Mouse (Mus musculus) heart, adult 8-10 months (tissue): ENCODE measurements around the gene Osbpl8. TPM values are rescaled to one million over a fixed set of nuclear protein-coding genes. Genes with fewer than 3 reads are reported as not detected.

Experiments
- DNase-seq: peaks from one replicate; pipeline ENCODE4 v3.0.0; 2022; ENCODE audit warnings: low spot score
- total RNA-seq, 4 experiments: library from RNA; stranded (reverse); gene quantifications; 2 replicates each; pipeline ENCODE4 v1.2.4; 2022

Gene Osbpl8
- total RNA-seq, 4 experiments from 2014 or later = 73.3 to 89.1 (median 83.0) TPM

DNA sequence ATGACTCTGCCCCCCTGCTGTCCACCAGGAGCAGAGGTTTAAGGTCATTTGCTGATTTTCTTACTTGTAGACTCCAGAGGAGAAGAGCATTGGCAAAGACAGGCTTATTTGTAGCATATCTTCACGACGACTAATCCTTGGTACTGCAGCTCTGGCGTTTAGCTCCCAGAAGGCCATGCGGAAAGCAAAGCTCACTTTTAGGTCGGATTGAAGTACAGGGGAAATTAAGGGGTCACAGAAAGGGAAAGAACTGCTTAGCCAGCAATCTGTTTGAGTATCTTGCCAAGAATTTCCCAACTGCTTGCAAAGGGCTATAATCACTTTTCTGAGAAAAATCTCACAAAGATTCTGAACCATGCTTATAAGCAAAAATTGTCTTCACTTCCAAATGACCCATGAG is 14.8 kb upstream of the Osbpl8 start:
- DNase-seq = no peak

DNA sequence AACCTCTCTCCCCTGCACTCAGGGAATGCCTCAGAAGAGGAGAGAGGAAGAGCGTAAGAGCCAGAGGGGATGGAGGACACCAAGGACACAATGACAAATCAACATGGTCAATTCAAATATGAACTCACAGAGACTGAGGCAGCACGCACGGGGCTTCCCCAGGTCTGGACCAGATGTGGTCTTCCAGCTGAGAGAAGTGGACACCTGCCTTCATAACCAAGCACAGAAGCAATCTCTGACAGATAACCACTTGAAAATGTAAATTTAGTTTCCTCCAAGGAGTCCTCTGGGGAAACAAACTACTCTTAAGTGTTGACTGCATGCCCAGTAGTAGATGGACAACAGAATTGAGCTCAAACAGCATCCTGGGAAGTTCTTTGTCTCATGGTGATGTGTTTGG is 9.5 kb upstream of the Osbpl8 start:
- no peak for DNase-seq

DNA sequence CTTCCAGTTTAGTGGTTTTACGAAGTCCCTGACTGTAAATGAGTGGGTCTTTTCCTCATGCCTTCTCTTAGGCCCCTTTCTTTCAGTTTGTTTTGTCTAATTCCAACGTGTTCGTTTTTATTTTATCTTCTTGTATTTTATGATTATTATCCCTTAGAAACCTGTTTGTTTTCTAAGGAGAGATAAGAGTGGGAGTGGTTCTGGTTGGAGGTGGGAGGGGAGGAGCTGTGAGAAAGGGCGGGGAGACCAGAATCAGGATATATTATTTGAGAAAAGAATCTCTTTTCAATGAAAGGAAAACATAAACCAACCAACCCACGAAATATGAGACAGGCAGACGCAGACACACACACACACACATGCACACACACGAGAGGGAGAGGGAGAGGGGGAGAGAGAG is 9.0 kb upstream of the Osbpl8 start:
- no peak for DNase-seq

DNA sequence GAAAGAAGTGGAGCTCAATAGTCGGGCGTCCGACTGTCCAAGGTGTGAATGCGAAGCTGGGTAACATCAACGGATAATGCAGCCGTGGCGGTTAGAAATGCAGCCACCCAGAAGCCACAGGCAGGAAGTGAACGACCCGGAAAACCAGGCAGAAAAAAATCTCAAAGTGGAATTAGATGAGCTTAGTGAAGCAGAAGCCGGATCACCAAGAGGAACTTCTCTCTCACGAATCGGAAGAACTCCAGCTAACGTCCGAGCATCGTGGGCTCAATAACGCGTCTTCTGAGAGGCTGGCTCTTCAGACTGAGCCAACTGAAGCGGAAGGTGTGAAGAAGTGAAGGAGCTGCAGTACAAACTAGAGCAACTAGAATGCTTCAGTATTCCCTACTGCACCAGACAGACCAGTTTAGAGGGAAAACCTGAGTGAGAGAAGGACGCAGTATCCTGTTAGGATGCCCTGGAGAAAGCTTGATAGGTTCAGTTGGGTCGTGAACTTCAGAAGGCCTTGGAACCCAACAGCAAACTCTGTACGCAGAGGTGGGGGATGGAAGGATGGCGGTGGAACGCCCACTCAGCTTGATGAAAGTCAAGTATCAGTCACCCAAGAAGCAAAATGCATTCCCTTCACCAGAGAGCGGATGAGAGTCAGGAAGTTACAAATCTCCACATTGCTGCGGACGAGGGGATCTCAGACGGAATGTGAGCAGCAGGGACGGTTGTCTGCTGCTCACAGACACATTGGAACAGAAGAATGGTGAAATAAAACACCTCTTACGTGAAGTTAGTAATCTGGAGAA is 8.0 kb upstream of the Osbpl8 start:
- DNase-seq = no peak

DNA sequence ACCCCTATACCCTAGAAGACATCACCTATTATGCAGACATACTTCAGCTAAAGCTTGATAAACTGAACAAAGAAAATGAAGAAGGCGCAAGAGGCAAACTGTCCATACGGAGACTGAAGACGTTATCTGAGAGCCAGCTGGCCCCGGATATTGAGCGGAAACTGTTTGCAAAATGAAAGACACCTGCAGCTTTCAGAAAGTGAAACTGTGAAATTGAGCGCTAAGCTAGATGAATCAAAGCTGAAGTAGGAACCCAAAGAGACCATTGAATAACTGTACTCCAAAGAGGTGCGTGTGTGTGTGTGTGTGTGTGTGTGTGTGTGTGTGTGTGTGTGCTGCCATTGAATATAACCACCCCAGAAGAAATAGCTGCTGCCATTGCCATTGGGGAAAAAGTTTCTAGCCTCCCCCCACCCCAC is 7.3 kb upstream of the Osbpl8 start:
- DNase-seq = no peak

DNA sequence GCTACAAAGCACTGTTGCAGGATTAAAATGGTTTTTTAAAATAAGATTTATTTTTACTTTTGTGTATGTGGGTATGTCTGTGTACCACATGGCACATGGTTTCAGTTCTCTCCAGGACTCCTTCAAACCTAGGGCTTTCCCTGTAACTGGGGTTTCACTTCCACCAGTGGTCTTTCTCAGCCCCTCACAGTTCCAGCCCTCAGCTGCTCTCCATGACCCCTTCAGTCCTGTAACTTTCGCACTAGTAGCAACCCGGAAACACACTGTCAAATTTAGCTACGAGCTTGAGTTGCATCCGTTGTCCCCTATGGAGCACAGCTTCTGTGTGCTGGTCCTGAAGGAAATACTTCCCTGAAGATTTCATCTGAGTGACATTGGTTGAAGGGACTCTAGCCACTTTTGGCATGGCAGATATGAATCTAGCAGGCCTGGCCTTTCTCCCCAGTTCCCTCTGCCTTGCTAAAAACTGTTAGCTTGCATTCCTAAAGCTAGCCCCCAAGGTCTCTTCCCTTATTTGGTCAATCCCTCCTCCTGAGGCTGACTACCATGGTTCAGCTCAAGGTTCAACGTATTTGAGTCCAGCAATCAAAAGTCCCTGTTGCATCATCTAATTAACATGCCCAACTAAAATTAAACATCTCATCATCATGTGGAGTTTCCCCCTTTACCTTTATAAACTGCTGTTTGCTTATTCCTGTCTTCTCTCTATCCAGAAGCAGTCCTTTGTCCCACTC is 4.6 kb upstream of the Osbpl8 start:
- no peak for DNase-seq

DNA sequence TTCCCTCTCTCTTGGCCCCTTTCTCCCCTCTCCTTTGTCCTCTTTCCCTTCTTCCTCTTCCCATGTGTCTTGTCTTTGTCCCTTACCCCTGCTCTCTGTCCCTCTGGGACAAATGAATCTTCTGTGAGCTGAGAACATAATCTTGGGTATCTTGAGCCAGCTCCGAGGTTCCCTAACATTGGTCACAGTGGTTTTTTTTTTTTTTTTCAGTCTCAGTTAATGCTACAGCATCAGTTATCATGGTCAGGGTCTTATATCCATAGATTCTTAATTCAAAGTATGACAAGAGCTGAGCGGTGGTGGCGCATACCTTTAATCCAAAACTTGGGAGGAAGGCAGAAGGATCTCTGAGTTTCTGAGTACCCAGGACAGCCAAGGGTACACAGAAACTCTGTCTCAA is 4.0 kb upstream of the Osbpl8 start:
- no peak for DNase-seq

DNA sequence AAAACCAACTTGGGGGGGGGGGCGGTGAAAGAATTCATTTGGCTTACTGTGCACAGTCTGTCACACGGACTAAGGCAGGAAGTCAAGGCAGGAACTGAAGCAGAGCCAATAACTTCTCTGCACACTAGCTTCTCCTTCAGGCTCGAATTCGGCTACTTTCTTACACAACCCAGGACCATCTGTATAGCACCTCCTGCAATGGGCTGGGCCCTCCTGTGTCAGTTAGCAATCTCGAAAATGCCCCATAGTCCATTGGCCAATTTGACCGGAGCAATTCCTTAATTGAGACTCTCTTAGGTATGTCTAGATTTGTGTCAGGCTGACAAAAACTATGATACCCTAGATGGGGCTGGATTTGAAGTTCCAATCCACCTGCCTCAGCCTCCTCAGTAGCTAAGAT is 3.2 kb upstream of the Osbpl8 start:
- DNase-seq = no peak

DNA sequence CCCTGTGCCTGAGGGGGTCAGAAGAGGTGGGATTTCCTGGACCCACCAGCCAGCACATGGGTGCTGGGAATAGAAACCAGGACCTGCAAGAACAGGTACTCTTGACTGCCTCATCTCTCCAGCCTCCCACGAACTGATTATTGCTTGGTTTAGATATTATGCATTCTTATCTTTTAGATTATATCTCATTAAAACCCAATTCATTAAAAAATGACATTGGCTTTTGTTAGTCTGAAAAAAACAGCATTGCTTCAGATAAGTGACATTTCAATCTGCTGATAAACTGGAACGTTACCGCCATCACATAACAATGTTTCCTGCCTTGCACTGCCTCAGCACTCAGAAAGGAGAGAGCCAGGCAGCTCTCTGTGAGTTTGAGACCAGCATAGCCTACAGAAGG is 1.5 kb upstream of the Osbpl8 start:
- no peak for DNase-seq

DNA sequence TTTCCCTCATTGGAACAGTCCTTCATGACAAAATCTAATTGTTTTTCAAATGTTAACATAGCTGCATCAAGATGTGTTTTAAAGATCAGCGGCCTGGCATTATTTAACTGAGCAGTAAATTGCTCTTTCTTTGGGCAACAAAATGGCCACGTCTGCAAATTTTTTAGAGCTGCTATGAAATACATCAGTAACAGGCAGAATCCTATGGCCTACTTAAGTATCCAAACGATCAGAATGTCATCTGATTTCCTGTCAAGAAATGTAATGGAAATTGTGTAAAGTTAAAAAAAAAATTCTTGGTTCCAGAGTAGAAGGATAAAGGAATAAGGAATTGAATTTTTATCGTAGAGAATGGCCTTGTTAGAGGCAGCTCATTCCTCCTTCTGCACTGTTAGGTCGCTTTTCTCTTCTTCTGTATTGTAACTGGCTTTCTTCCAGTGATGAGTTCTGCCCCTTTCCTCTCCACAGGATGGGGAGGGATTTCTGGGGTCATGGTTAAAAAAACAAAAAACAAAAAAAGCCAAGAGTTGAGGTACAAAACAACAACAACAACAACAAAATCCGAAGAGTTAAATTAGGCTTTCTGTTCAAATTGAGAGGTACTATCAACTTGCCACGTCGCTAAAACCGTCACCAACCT is 831 bp upstream of the Osbpl8 start:
- DNase-seq = no peak

DNA sequence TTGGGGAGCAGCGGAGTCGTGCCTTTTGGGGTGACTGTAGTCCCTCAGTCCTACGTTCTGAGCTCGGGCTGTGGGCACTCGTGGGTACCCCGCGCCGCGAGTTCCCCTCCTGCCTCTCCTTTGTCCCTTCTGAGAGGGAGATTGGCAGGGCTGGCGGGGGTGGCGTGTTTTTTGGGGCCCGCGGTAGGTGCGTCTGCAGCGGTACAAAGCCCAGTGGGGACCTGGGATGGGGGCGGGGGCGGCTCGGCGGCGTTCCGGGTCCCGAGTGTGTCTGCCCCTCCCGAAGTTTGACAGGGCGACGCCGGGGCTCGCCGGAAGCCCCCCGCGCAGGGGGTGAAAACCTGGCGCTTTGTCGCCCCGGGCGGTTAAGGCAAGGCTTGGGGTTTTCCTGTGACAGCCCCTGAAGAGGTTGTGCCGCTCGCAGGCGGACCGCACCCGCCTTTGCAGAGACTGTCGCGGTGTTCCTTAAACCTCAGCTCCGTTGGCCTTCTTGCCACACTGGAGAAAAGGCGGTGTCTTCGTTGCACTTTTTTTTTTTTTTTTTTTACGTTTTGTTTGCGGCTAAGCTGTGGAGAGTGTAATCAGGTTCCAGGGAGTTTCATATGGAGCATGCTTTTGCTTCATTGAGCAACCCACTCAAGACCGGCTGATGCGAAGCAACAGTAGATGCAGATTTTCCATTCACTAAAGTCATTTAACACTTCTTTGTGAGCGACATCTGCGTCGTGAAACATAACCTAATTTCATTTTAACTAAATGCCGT is 848 bp downstream of the Osbpl8 start:
- DNase-seq = no peak

DNA sequence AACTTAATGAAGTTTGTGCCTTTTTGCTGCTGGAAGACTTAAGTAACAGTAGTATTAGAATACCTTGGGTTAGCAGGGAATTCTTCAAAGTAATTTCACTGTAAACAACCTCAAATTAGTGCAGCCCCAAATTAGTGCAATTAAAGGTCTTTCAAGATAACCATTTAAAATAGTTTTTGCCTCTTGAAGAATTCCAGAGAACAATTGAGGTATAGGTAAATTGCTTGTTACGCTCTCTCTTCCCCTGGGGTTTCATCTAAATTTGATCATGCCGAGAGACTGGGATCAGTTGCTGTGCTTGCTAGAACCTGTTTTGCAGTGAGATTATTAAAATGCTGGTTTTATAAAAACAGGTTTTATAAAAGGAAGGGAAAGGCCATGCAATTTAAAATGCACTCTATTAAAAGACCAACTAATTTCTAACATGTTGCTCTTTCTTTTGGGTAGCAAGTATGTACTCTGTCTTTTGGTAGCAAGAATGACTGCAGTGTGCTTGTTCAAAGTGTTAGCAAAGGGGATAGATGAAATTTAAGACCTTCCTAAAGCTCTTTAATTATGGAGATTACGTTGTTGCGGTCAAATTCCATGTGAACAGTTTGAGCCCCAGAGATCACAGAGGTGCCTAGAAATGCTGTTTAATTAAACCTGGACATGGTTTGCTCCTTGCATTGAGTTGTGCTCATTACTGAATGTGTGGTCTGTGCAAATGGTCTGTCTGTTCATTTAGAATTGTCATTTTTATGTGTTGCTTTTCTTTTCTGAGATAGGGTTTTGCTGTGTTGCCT is 1.7 kb downstream of the Osbpl8 start:
- DNase-seq = no peak

DNA sequence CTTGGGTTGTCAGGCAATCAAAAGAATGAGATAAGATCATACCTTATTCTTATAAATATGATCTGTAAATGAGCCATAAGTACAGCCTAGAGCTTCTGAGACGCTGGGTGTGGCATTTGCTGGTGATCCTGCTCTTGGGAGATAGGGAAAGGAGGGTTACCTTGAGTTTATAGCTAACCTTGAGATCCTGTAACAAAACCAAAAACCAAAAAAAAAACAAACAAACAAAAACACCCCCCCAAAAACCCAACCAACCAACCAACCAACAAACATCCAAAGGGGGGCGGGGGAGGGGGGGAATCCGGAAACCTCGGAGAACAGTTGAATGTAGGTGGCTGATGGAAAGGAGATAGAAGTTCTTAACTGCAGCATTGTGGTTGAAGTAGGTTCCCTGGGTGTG is 2.9 kb downstream of the Osbpl8 start:
- DNase-seq = no peak

DNA sequence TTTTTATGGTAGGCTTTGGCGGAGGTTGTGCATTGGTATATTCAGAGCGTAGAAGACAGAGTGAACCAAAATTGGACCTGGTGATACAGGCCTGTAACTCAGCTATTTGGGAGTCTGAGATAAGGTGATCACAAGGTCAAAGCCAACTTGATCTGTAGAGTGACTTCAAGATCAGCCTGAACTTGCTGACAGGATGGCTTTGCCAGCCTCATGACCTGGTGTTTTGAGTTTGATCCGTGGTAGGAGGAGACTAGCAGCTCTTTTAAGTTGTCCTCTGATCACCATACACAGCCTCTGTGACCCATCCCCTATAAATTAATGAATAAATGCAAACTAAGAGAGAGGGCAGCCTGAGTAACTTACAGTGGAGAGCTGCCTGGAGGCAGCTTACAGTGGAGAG is 3.8 kb downstream of the Osbpl8 start:
- peak; percentile 62 for DNase-seq

DNA sequence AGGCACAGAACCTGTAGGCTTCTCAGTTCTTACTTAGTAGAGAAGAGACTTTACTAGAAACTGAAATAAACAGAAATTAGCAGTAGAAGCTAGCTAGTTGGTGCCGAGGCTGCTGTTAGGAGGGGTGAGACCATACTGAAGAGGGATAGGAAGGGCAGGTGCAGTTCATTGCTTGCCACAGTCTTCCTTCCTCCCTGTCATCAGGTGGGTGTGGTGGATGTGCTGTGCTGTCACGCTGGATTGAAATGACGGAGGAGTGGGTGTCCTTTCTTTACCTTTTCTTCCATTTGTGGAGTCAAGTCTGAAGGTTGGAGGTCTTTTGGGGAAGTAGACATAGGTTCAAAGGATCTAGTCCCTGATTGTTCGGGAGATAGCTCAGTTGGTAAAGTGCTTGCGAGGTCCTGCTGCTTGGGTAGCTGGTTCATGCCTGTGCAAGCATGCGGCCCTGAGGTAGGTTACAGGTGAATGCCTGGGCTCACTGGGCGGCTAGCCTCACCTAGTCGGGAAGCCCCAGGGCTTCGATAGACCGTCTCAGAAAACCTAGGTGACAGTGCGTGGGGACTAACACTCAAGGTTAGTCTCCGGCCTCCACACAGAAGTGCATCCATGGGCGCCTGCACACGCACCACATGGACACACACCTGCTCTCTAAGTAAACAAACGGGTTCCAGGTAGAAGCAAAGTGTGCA is 6.8 kb downstream of the Osbpl8 start:
- DNase-seq = no peak

DNA sequence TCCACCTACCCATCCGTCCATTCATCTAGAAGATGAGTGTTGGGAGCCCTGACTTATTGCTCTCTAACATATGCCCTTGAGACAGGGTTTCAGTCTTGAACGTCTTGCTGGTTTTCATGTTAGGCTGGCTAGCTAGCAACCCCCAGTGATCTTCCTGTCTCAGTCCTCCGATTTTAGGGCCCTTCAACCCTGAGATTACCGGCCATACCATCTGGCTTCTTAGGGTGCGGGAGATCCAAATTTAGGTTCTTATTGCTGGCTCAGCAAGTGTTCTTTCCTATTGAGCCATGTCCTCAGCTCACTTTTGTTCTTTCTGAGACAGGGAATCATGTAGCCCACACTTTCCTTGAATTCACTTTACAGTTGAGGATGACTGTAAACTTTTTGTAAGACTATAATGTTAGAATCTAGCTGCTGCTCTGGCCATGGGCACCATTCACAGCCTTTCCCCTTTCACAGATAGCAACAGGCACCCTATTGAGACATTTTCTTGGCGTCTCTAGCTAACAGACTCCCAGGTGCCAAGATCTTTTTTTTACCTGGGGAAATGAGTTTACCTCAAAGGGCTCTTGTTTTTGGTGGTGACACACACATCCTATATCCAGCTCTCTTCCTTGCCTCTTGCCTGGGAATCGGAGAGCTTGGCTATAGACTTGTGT is 9.2 kb downstream of the Osbpl8 start:
- no peak for DNase-seq

DNA sequence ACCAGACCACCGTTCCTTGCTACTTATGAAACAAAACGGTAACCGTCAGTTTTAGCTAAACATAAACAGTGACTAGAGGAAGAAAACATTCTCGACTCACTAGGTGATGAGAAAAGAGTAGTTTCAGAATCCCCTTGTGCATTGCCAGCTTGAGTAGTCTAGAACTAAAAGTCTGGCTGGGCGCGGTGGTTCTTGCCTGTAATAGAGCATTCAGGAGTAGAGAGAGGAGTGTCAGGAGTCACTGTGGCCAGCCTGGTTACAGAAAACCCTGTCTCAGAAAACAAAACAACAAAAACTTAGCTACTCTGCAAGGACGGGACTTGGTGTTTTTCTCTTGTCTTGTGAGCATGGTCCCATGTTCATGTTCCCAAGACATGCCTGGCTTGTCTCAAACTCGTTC is 12.8 kb downstream of the Osbpl8 start:
- DNase-seq = no peak

DNA sequence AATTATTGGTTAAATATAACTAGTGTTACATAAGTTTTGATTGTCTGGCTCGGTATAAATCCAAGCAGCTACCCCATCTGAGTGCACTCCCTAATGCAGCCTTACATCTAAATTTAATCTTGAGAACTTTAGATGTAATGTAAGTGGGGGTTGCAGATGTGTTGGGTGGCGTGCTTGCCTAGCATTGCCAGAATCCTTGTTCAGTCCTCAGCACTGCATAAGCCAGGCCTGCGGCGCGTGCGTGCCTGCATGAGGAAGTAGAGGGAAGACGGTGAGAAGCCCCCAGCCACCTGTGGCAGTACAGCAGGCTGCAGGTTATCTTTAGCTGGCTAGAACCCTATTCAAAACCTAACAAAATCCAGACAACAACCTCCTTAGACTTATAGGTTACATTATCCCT is 13.5 kb downstream of the Osbpl8 start:
- DNase-seq = no peak

DNA sequence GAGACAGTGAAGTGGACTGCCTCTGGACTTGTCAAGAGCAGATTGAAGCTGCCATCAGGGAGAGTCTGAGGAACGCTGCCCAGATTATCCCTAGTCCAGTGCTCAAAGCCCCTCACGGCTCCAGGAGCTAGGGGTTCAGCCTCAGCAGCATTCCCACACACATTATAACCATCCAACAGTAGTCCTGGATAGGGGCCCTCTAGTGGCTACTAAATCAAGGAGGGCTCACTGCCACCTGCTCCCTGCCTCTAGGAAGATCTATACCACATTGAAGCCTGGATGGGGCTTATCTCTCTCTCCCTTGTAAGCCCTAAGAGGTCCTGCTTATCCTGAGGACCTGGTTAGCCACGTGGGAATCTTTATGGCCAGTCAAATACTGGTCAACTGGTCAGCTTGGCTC is 16.1 kb downstream of the Osbpl8 start:
- DNase-seq = no peak

DNA sequence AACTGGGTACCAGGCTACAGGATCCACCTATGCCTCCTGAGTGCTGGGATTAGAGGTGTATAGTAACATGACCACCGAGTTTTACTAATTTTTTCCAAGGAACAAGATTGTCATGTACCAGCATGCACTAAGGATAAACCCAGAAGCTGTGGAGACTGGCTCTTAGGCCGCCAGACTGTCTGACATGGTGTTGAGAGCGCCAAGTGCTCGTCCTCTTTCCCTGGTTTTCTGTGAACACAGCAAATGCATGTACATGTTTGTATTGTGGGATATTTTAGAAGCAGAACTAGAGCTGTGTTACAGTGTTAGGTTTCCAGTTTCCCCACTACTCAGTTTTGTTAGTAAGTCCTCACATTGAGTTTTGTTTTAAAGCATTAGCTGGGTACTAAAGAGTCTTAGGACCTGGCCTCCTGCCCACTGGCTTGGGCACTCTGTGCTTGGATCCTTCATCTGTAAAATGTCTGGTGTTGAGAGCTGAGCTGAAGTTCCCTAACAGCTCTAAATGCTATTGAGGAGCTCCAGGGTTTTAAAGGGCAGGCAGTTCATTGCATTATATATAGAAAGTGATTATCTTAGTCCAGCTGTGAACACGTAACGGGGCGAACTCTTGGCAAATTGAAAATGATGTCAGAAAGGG is 19.2 kb downstream of the Osbpl8 start:
- no peak for DNase-seq
